Mouse (Mus musculus) heart, postnatal 0 days (tissue): ENCODE measurements around the gene Ttll6.

Experiments
- CTCF ChIP-seq: IDR thresholded peaks from 2 replicates; pipeline ENCODE4 v1.5.1; 2016; ENCODE audit warnings: antibody characterized with exemption, control low read depth, low read depth
- EP300 ChIP-seq: IDR thresholded peaks from 2 replicates; pipeline ENCODE4 v1.6.1; 2016; ENCODE audit warnings: antibody characterized with exemption, low read depth

- TF ChIP-seq CTCF (peak; percentile 53), EP300 (no peak)
Observed at GRCm38 (mm10) chr11:96133239-96133865, at the start of gene Ttll6.
